Mouse (Mus musculus): Measurements from ENCODE around the gene Fam207a.

GRCm38 (mm10) chr10:77457701-77458100 lies 57.9 kb downstream of the Fam207a start:
- TF ChIP-seq CTCF (IDR thresholded peaks at IDR 0.05 in 2 of 3, conservative IDR thresholded peaks at IDR 0.05 in 1 of 3; ENCODE audit: control insufficient read depth in 1 of 3, insufficient read depth in 1 of 3, low read depth in 2 of 3, low read length in 3 of 3, poor library complexity in 1 of 3, severe bottlenecking in 1 of 3), result no peak
- TF ChIP-seq ZKSCAN1 (IDR thresholded peaks at IDR 0.05; ENCODE audit: low read depth, low read length), result no peak
- TF ChIP-seq POLR2A (IDR thresholded peaks at IDR 0.05; ENCODE audit: control insufficient read depth in 1 of 2, insufficient read depth in 1 of 2, low read depth in 1 of 2, low read length in 2 of 2, poor library complexity in 1 of 2), result no peak
- no peak for TF ChIP-seq USF1 (IDR thresholded peaks at IDR 0.05; ENCODE audit: low read depth, low read length)
- TF ChIP-seq EP300 (IDR thresholded peaks at IDR 0.05; ENCODE audit: low read depth in 1 of 2, low read length in 2 of 2), result no peak
- no peak for TF ChIP-seq NELFE (IDR thresholded peaks at IDR 0.05; ENCODE audit: low read depth, low read length)
- no peak for TF ChIP-seq MYC (IDR thresholded peaks at IDR 0.05; ENCODE audit: low read depth, low read length)
- no peak for TF ChIP-seq GABPA (IDR thresholded peaks at IDR 0.05; ENCODE audit: low read depth, low read length)
- TF ChIP-seq ZMIZ1 (IDR thresholded peaks at IDR 0.05; ENCODE audit: low read depth, low read length), result no peak
- TF ChIP-seq ELF1 (IDR thresholded peaks at IDR 0.05; ENCODE audit: low read depth, low read length), result no peak
- no peak for TF ChIP-seq MAFK (IDR thresholded peaks at IDR 0.05; ENCODE audit: borderline replicate concordance, low read depth, low read length)
- no peak for TF ChIP-seq NRF1 (IDR thresholded peaks at IDR 0.05; ENCODE audit: insufficient read depth, low read depth, low read length, poor library complexity, severe bottlenecking)

All from MEL (cell line).